14 mouse cellular contexts compared by ENCODE assay signal in the genomic region with DNA sequence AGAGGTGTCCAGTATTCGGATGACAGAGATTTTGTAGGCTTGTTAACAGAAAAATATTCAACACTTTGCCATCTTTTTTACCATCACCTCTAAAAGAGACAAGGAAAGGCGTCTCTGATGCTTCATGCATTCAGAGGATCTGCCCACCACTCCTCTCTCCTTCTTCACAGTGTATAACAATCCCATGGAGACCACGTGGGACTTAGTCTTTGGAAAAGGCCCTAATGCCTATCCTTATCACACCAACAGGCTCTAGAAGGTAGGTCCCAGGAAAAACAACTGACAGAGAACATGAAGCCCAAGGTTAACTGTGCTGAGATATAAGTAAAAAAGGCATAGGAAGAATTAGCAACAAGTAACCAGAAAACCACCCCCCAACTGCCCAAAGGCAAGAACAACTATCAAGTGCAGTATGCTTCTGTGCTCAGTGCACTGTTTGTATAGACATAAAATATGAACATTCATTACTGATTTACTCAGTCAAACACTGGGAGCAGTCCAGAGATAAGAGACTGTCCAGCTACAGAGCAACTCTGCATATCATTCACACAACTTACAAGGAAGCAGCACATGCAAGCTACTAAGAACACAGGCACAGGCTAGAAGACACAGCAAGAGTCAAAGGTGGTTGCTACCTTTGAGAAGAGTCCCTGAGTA.
"Had no signal": no experiment of that assay in that cellular context is flagged by ENCODE, and none has a peak within 500 bp of the region (broad histone marks: within the 10 kb centered on the region; RNA-seq: fewer than 3 reads in every experiment).

No protein-coding gene starts in this region.

- H3K9ac ChIP-seq: hindbrain, embryonic 15.5 days; limb, embryonic 13.5 days; liver, embryonic 14.5 days; lung, embryonic 15.5 days; midbrain, embryonic 12.5 days; neural tube, embryonic 13.5 days had no signal

- H3K9me3 ChIP-seq: hindbrain, embryonic 15.5 days; limb, embryonic 13.5 days; lung, embryonic 15.5 days; midbrain, embryonic 12.5 days; neural tube, embryonic 13.5 days had no signal

- ATAC-seq: midbrain, embryonic 16.5 days had no signal

- H3K27me3 ChIP-seq: hindbrain, embryonic 15.5 days; limb, embryonic 13.5 days; lung, embryonic 15.5 days; midbrain, embryonic 12.5 days; neural tube, embryonic 13.5 days had no signal

- H3K4me1 ChIP-seq: hindbrain, embryonic 15.5 days; limb, embryonic 13.5 days; lung, embryonic 15.5 days; midbrain, embryonic 12.5 days; neural tube, embryonic 13.5 days had no signal

- DNase-seq: kidney, adult 2 months; kidney, postnatal 25 days; left cerebral cortex, postnatal 4 days; lung, postnatal 14 days; retina, postnatal 1 day; right cerebral cortex, postnatal 14 days; thymus, postnatal 4 days had no signal

- H3K4me2 ChIP-seq: hindbrain, embryonic 15.5 days; limb, embryonic 13.5 days; lung, embryonic 15.5 days; midbrain, embryonic 12.5 days; neural tube, embryonic 13.5 days had no signal

- H3K27ac ChIP-seq: hindbrain, embryonic 15.5 days; limb, embryonic 13.5 days; liver, embryonic 14.5 days; lung, embryonic 15.5 days; midbrain, embryonic 12.5 days; neural tube, embryonic 13.5 days had no signal

- H3K4me3 ChIP-seq: hindbrain, embryonic 15.5 days; limb, embryonic 13.5 days; lung, embryonic 15.5 days; midbrain, embryonic 12.5 days; neural tube, embryonic 13.5 days had no signal
